Mouse (Mus musculus): ENCODE data around the gene Max.

The Max gene

DNA sequence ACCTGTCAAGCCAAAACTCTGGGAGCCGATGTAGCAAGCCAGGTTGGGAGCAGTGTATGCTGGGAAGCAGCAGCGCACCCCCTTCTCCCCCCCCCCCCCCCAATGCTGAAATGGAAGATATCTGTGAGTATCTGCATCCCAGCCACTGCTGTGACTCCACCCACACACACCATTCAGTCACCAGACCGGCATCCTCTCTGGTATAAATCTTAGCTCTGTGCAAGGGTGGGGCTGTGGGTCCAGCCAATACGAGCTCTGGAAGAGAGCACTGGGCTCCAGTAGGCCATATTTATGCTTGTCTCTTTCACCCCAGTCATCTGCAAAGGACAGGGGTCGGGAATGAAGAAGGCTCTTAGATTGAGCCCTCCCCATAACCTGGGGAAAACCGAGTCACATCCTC, 41.6 kb downstream of the Max start:
- no peak for DNase-seq (ENCODE audit: low spot score)

GRCm38 (mm10) chr12:76918855-76919254, 43.1 kb downstream of the Max start:
- DNase-seq (ENCODE audit: low spot score): no peak

DNA sequence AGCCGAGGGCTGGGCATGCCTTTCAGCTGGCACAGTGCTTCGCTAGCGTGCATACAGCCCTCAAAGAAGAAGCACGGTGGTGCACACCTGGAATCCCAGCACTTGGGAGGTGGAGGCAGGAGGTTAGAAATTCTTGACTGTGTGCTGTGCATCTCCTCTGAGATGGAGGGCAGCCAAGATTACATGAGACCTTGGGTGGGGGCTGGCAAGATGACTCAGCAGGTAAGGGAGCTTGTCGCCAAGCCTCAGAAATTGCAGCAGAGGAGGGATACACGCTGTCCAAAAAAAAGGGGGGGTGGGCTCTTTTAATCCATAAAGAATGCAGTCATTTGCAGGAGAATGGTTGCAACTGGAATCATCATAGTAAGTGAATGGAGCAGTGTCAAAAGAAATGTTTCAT, 43.9 kb downstream of the Max start:
- DNase-seq (ENCODE audit: low spot score): no peak

- no peak for DNase-seq (ENCODE audit: low spot score)
Measured at GRCm38 (mm10) chr12:76916163-76916562, 45.8 kb downstream of the Max start.

DNA sequence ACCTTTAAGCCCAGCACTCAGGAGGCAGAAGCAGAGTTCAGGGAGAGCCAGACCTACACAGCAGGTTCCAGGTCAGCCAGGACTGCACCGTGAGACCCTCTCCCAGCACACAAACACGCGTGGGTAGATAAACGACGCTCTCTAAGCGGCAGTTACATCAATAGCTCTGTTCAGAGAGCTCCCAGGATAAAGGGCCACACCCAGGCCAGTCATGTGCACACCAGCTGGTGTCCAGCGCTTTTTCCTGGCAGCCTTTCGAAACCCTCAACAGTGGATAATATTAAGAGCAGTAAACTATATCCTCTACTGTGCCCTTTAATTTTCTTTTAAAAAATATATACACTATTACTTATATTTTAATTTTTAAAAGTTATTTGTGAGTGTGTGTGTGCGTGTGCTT, 49.8 kb downstream of the Max start:
- DNase-seq (ENCODE audit: low spot score): no peak

DNA sequence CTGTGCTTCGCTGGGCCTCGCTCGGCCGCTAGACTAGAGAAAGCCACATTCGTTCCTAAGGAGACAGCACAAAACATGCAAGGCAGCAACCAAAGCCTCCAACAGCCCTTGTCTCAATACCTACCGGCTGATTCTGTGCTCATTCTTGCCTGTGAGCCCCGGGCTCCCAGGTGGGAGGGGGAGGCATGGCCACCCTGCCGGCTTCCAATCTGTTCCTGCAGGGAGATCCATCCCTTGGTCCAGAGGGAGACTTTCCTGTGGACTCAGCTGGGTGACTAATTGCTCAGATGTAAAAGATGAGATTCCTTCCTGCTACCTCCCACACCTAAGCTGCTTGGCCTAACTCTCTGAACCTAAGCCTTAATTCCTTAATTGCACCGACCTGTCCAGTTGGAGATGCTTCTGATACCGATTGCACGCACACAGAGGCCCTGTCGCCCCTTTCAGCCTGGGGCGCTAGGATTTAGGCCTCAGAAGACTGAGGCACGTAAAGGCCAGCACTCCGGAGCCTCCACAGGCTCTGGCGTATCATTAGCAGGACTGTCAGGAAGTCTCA, 50.8 kb downstream of the Max start:
- DNase-seq (ENCODE audit: low spot score): no peak

GRCm38 (mm10) chr12:76910258-76910940, 51.6 kb downstream of the Max start:
- DNase-seq (ENCODE audit: low spot score): no peak

- DNase-seq (ENCODE audit: low spot score): no peak
Measured at GRCm38 (mm10) chr12:76909218-76909617, 52.8 kb downstream of the Max start.

DNA sequence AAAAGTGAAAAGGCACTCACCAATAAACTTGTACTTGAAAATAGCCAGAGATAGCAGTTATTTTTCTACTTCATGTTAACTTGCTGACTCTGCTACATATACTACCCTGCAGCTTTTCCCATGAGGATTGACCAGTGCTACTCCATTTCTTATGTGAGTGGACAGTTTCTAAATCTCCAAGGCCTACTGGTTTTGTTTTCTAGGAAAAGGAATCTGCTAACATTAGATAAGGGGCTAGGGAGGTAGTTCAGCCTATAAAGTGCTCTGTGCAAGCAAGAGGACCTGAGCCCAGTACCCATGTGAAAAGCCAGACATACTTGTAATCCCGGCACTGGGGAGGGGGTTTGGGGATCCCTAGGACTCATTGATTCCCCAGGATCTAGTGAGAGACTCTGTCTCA, 55.7 kb downstream of the Max start:
- DNase-seq (ENCODE audit: low spot score): no peak

DNA sequence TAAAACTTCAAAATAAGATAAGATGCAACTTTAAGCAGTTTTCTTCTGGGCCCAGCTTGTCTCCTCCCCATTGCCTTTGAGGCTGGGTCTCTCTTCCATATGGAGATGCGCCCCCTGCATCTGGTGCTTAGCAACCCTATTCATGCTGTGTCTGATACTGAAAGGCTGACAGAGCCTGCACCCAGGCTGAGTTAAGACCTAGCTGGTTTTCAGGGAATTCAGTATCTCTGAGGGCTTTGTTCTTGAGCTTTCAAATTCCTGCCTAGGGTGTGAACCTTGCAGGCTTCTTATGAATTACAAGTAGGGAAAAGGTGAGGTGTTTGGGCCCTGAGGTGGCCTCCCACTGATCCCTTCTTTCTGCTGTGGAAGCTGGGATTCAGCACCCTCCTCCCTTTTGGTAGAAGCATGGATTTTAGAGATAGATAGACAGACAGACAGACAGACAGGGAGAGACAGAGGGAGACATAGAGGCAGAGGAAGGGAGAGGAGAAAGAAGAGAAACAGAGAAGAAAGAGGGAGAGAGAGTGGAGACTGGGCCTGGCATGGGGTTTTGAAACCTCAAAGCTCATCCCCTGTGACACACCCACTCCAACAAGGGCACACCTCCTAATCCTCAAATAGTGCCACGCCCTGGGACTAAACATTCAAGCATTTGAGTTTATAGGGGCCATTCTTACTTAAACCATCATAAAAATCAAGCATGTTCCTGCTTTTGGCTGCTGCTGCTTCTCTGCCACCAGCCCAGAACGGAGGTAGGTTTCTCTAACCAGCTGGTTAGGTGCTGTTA, 60.3 kb downstream of the Max start:
- no peak for DNase-seq (ENCODE audit: low spot score)

- no peak for DNase-seq (ENCODE audit: low spot score)
Measured at GRCm38 (mm10) chr12:76899261-76899975, 62.6 kb downstream of the Max start.

GRCm38 (mm10) chr12:76898141-76898540, 63.9 kb downstream of the Max start:
- no peak for DNase-seq (ENCODE audit: low spot score)

GRCm38 (mm10) chr12:76897006-76897405, 65.0 kb downstream of the Max start:
- DNase-seq (ENCODE audit: low spot score): no peak

DNA sequence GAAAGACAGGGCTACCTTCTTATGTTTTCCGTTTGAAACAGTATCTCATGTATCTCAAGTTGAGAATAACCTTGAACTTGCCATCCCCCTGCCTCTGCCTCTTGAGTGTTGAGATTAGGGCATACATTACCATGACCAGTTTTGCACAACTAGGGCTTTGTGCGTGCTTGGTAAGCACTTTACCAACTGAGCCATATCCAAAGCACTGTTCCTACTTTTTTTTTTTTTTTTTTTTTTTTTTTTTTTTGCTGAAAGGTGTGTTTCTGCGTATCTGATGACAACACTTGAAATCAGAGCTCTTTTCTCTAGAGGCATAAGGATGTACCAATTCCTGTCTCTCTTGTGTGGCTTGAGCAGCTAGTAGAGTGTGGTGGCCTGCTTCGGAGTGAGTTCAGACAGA, 65.4 kb downstream of the Max start:
- no peak for DNase-seq (ENCODE audit: low spot score)

- DNase-seq (ENCODE audit: low spot score): no peak
Measured at GRCm38 (mm10) chr12:76895777-76896176, 66.2 kb downstream of the Max start.

DNA sequence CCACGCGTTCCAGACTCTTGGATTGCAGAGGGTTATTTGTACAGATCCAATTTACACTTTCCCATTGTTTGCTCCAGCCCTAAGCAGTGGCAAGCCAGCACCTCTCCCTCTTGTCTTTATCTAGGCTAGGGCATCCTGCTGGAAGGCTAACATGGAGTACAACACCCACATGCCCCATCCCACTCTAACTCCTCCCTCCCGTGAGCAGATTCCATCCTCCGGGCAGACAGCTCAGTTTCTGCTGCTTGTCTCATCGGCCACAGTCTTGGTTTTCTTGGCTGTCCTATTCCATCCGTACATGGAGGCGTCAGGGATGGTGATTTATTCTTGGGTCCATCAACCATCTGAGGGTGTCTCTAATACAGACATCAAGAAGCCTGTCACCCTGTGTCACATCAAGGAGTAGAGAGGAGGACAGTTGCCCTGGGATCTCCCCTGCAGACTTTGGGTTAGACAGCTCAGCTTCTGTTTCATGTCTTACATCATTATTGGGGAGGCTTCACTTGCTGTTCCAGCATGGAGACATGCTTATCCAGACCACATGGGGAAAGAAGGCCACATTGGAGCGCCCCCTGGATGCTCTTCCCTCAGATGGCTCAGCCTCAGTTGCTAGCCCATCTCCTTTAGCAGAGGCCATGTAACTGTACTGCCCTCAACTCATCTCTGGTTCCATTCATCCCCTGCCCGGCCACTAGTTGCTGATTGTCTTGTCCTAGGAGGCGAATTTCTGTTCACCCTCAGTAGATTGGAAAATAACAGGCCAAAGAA, 67.0 kb downstream of the Max start:
- no peak for DNase-seq (ENCODE audit: low spot score)

GRCm38 (mm10) chr12:76892910-76893695, 68.9 kb downstream of the Max start:
- no peak for DNase-seq (ENCODE audit: low spot score)

DNA sequence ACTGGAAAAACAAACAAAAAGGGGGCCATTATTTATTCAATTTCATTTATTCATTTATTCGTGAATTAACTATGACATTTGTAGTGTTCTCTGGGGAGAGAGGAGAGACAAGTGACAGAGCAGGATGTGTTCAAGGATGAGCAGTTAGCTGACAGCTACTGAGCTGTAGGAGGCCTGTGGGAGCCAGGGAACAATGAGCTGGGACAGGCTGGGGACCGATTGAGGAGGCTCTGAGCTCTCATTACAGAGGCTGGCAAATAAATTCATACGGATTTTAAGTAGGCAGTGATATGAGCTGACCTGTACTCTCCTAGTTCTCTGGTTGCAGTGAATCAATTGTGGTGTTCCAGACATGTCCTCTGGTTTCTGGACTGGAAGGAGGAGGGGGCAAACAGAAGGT, 70.8 kb downstream of the Max start:
- no peak for DNase-seq (ENCODE audit: low spot score)

DNA sequence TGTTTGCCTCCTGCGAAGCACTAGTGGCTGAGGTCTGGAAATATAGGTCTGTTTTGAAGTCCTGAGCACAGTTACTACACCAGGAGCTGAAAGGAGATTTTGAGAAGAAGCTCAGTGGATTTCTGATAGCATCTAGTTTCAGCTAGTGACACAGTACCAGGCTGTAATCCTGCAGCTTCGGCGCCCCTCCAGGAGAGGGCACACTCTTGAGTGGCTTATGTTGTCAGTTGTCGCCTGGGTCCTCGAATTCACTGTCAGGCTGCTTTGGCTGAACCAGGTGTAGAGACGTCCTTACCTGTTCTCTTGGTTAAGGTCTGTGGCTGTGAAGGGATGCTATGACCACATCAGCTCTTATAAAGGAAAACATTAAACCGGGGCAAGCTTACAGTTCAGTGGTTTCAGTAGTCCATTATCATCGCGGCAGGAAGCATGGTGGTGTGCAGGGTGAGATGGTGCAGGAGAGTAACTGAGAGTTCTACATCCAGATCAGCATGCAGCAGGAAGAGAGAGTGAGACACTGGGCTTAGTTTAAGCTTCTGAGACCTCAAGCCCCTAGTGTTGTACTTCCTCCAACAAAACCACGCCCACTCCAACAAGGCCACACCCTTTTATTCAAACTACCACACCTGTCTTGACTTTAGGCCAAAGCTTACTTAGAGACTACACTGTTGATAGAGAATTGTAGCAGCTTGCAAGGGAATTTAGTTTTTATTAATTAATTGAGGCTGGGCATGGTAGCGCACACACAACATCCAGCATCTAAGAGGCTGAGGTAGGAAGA, 72.4 kb downstream of the Max start:
- DNase-seq (ENCODE audit: low spot score): no peak

DNA sequence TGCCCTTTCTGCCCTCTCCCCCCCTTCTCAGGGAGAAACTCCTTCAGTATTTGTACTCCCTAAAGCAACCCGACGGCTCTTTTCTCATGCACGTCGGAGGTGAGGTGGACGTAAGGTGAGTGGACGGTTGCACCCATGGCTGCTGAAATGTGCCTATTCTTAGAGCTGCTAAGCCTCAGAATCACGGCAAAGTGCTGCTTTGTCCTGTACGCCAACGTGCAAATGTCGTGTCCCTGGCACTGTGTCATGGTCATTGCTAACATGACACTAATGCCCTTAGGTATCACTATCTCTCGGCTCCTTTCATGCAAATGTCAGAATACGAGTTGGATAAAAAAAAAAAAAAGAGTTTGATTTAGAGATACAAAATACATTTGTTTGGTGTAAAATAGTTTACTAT, 74.1 kb downstream of the Max start:
- DNase-seq (ENCODE audit: low spot score): no peak

Measured in ovary, postnatal 14 days (tissue).